Mouse (Mus musculus): ENCODE measurements around the gene Anxa8.

The Anxa8 gene

GRCm38 (mm10) chr14:34119046-34119723, 33.4 kb downstream of the Anxa8 start:
- no peak for DNase-seq (ENCODE audit: low spot score)

GRCm38 (mm10) chr14:34120016-34120910, 34.5 kb downstream of the Anxa8 start:
- DNase-seq (ENCODE audit: low spot score) = no peak

GRCm38 (mm10) chr14:34120923-34121351, 35.2 kb downstream of the Anxa8 start:
- DNase-seq (ENCODE audit: low spot score) = no peak

GRCm38 (mm10) chr14:34121691-34122090, 35.9 kb downstream of the Anxa8 start:
- DNase-seq (ENCODE audit: low spot score) = no peak

GRCm38 (mm10) chr14:34131216-34131615, 45.4 kb downstream of the Anxa8 start:
- no peak for DNase-seq (ENCODE audit: low spot score)

- DNase-seq (ENCODE audit: low spot score) = no peak
Observed at GRCm38 (mm10) chr14:34135391-34135790, 49.6 kb downstream of the Anxa8 start.

GRCm38 (mm10) chr14:34139671-34140664, 54.2 kb downstream of the Anxa8 start:
- DNase-seq (ENCODE audit: low spot score) = no peak

GRCm38 (mm10) chr14:34142316-34142715, 56.5 kb downstream of the Anxa8 start:
- DNase-seq (ENCODE audit: low spot score) = no peak

GRCm38 (mm10) chr14:34142915-34143314, 57.1 kb downstream of the Anxa8 start:
- DNase-seq (ENCODE audit: low spot score) = no peak

Data from ovary, postnatal 14 days (tissue).